Mouse (Mus musculus) monocyte, adult 2 months (primary cell): ENCODE data around the gene Zbtb41.

Experiments
- DNase-seq, 2 experiments: peaks; one replicate each; pipeline ENCODE4 v3.0.0; 2022; ENCODE audit warnings: low spot score in 2 of 2, low read depth in 1 of 2

Zbtb41 gene

GRCm38 (mm10) chr1:139465936-139466335 lies 43.8 kb downstream of the Zbtb41 start:
- DNase-seq, result no peak

DNA sequence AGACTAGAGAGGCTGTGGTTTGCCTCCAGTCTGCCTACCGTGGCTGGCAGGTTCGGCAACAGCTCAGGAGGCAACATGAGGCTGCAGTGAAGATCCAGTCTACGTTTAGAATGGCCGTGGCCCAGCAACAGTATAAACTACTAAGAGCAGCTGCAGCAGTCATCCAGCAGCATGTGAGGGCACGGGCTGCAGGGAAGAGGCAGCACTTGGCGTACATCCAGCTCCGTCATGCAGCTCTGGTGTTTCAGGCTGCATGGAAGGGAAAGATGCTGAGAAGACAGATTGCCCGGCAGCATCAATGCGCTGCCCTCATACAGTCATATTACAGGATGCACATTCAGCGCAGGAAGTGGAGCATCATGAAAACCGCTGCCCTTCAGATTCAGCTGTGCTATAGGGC lies 56.8 kb downstream of the Zbtb41 start:
- no peak for DNase-seq

DNA sequence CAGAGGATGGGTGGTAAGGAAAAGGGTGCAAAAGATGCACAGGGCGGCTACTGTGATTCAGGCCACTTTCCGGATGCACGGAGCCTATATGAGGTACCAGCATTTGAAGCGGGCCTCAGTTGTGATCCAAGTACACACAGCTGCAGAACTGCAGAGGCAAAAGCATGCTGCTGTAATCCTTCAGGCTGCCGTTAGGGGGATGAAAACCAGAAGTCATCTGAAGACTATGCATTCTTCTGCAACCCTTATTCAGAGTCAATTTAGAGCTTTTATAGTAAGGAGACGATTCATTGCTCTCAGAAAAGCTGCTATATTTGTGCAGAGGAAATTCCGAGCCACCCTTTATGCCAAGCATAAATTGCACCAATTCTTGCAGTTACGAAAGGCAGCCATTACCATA lies 58.2 kb downstream of the Zbtb41 start:
- DNase-seq, result no peak

GRCm38 (mm10) chr1:139481146-139481545 lies 59.1 kb downstream of the Zbtb41 start:
- no peak for DNase-seq

DNA sequence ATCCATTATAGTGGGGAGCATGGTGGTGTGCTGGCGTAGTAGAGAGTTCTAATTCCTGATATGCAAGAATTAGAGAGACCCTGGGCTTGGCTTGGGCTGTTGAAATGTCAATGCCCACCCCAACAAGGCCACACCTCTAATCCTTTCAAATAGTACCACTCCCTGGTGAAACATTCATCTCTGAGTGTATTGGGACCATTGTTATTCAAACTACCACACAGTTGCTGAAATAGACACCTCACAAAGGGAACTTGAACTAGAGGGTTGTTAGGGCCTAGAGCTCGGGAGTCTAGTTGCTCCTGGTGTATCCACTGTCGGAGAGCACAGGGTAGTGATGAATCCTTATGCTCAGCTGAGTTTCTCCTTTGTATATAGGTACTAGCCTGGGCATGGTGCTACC lies 72.5 kb downstream of the Zbtb41 start:
- no peak for DNase-seq

- no peak for DNase-seq
Observed at GRCm38 (mm10) chr1:139495408-139495807, 73.3 kb downstream of the Zbtb41 start.

DNA sequence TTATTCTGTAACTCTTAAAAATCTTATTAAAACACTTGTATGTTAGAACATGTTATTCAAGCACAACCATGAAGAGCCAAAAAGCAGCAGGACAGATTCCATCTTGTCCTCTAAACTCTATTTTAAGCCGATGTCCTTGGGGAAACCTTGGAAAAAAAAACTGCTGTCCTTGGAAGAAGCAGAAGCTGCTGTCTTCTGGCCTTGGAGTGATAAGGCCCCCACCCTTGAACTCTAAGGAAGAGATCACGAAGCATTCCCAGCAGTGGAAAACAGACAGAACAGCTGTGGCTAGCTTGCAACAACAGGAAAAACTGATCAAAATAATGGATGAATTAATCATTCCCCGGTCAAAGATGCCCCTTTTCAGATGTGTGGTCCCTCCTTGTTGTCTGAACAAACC lies 74.1 kb downstream of the Zbtb41 start:
- no peak for DNase-seq

GRCm38 (mm10) chr1:139499751-139500150 lies 77.7 kb downstream of the Zbtb41 start:
- DNase-seq, result no peak

DNA sequence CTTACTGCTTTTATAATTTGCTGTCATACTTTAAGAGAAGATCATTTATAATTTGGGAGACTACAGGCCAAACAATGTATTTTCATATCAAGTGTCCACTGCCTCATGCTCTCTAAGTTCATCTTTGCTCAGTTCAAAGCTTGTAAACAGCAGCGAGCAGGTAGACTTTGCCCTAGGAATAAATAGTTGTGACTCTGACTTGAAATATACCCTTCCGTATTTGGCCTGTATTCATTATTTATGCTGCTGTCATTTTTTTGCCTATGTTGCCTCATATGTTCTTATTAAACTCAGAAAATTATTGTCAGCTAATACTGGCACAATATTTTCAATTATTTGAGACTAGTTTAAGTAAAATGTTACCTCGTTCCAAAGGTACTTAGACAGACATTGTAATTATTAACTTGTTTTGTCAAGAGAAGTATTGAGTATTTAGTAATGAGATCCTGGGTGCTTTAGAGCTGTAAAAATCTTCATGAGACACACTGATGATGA lies 79.2 kb downstream of the Zbtb41 start, which contains the start of gene F13b:
F13b (plus strand) TSS at position 445 of the 495 bp plus-strand sequence.
- DNase-seq, result no peak
